Mouse (Mus musculus) c-Kit-positive CD71-positive TER-119-positive erythroid progenitor cells, embryonic 14.5 days (primary cell): ENCODE measurements around the gene Fubp1.

Experiments
- DNase-seq: peaks from one replicate; pipeline ENCODE4 v3.0.0-alpha.2; 2013; ENCODE audit warnings: low spot score

Gene Fubp1

DNA sequence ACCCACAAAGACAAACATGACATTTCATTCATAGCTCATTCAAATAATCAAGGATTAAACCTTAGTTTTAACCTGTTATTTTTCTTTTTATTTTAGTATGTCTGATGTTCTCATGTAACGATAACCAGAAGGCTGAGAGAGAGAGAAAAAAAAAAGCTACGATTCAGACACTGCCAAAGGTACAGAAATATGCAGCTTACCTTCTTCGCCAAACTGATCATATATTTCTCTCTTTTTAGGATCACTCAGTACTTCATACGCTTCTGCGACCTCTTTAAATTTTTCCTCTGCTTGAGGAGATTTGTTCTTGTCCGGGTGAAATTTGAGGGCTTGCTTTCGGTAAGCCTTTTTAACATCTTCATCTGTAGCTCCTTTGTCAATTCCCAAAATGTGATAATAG, 17.0 kb upstream of the Fubp1 start:
- no peak for DNase-seq

DNA sequence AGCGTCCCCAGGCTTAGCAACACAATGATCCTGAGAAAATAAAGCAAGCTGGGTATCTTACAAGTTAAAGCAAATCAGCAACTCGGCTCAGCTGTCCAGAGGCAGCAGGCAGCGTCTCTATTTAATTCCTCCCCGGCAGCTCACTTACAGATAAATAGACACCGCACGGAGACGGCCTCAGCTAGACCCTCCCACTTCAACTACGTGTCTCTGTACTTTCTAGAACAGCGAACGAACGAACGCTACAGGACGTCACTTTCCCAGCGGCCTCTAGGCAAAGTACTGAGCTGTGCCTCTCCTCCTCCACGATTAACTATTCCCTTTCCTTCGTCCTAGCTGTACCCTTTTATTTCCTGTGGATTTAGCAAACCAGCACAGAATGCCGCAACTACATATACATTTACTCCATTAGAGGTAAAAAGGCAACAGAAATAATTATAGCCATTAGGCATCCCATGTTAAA, 16.6 kb upstream of the Fubp1 start:
- peak; percentile 94 for DNase-seq

- peak; percentile 76 for DNase-seq
Measured at GRCm38 (mm10) chr3:152197246-152197645, 13.0 kb upstream of the Fubp1 start.

GRCm38 (mm10) chr3:152199125-152199524, 11.1 kb upstream of the Fubp1 start:
- DNase-seq: no peak

DNA sequence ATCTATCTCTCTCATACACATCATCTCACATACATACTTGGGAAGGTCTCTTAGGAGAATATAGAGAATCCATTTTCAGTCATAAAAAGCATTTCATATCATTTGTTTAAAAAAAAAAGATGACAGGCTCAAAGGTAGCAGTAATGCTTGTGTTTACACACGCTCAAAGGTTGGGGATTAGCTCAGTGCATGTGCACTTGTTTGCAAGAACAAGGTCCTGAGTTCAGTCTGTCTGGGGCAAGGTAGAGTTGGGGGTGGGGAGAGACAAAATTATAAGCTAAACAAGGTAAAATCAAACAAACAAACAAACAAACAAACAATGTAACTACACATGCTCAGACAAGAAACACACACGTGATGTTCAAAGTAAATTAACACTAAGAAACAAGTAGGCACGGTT, 9.0 kb upstream of the Fubp1 start:
- no peak for DNase-seq

DNA sequence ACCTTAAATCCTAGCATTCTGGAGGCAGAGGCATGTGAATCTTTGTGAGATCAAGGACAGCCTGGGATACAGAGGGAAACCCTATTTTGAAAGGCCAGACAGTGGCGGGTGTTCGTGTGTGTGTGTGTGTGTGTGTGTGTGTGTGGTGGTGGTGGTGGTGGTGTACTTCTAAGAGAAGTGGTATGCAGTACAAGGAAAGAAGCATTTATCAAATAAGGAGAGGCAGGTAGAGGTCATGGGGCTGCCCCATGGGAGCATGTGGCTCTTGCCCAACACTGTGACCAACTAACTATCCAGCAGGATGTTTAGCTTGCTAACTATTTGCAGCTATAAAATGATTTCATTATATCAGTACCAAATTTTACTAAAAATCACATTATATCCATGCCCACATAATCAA, 8.6 kb upstream of the Fubp1 start:
- DNase-seq: no peak

GRCm38 (mm10) chr3:152202942-152203341, 7.3 kb upstream of the Fubp1 start:
- DNase-seq: no peak

- DNase-seq: no peak
Measured at GRCm38 (mm10) chr3:152203411-152203810, 6.8 kb upstream of the Fubp1 start.

- no peak for DNase-seq
Measured at GRCm38 (mm10) chr3:152203996-152204395, 6.2 kb upstream of the Fubp1 start.

GRCm38 (mm10) chr3:152204577-152204976, 5.6 kb upstream of the Fubp1 start:
- no peak for DNase-seq

GRCm38 (mm10) chr3:152207156-152207555, 3.1 kb upstream of the Fubp1 start:
- DNase-seq: no peak

- DNase-seq: no peak
Measured at GRCm38 (mm10) chr3:152208096-152208885, 1.9 kb upstream of the Fubp1 start.

- peak; percentile 56 for DNase-seq
Measured at GRCm38 (mm10) chr3:152209177-152209966, 850 bp upstream of the Fubp1 start.

DNA sequence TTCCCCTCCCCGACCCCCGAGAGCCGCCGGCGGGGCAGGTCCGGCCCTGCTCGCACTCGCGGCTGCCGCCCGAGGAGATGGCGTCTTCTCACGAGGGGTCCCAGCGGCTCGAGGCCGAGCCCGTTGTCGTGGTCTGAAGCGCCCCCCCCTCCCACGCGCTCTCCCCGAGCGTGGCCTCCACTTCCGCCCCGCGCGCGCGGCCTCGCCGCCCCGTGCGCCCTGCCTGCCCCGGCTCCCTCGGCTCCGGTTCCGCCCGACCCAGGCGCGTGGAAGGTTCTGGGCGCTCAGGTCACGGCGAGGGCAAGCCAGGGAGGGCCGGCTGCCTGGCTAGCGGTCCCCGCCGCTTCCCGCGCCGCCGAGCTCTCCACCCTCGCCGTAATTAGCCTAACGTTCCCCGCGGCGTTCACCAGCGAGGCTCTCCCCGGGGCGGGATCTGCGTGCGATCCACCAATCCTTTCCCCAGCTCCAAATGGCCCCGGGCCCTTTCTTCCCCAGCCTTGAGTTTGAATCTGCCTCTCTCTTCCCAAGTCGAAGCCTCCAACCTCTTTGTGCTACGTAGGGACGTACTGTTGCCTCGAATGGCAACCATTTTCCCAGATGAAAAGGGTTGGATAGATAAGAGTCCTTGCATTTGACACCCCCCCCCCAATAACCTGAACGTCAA, 638 bp downstream of the Fubp1 start:
- DNase-seq: peak; percentile 52

- DNase-seq: no peak
Measured at GRCm38 (mm10) chr3:152211731-152212279, 1.6 kb downstream of the Fubp1 start.

DNA sequence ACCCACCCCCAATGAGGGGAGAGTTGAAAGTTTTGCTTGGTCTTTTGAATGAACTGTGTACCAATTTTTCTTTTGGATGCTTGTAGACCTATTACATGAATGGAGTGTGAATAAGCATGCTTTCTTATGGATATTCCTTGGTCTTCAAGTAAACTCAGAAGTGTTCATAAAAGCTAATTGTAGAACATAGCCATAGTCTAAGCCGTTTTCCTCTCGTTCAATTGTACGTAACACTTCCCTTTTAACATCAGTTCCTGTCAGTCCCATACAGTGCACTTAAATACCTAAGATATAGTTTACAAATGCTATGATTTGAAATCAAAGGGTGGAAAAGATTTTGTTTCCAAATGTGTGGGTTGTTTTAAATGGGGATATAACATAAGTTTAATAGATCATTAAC, 3.2 kb downstream of the Fubp1 start:
- DNase-seq: no peak

DNA sequence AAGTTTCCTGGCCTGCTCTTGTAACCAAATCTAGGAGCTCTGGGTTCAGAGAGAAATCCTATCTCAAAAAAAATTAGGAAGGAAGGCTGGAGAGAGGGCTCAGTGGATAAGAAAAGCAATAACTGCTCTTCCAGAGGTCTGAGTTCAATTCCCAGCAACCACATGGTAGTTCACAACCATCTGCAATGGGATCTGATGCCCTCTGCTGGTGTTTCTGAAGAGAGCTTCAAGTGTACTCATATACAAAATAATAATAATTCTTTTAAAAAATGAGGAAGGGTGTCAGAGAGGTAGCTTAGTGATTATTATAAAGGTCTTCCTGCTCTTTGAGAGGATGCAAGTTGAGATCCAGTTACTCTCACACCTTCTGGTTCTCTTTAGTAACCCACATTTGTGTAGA, 14.7 kb downstream of the Fubp1 start:
- no peak for DNase-seq

DNA sequence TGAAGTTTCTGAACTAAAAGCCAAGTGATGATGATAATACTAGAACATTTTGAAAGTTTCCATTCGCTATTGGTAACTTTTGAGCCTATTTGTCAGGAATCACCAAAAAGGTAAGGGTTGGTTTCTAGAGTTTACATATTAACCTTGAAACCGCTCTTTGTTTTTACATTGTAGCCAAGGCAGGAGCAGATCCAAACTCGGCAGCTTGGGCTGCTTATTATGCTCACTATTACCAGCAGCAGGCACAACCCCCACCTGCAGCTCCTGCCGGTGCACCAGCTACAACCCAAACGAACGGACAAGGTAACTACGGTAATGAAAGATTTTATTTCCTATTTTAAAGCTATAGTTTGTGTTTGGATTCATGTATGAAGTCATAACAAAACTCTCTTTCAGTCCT, 15.7 kb downstream of the Fubp1 start:
- DNase-seq: no peak

DNA sequence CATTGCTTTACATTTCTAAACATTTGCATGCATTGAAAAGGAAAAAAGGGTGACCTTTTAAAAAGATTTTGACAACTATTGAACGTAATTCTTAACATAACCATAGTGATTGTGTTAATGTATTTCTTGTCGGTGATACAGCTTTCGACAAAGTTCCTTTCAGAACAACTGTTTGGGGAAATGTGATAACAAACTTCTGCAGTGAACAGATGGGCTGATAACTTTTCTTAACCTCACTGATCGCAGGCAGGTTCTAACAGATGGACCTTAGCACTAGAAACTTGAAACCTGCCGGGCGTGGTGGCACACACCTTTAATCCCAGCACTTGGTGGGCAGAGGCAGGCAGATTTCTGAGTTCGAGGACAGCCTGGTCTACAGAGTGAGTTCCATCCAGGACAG, 18.6 kb downstream of the Fubp1 start:
- no peak for DNase-seq

DNA sequence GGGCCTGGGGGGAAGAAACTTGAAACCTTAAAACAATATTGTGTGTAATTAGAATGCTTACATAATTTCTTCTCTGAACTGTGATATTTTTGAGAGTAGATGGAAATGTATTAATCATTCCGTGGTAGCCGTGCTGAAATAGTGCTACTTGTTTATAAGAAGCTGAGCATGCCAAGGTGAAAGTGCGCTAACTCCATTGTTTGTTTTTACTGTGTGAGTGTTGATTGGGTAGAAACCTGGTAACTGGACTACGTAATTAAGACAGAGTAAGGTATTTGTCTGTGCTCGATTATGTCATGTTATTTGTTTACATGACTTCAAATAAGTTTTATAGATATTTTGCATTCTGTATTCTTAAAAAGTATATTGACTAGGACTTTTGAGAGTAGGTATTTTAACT, 19.0 kb downstream of the Fubp1 start:
- no peak for DNase-seq

GRCm38 (mm10) chr3:152231333-152232100, 21.3 kb downstream of the Fubp1 start:
- peak; percentile 45 for DNase-seq

DNA sequence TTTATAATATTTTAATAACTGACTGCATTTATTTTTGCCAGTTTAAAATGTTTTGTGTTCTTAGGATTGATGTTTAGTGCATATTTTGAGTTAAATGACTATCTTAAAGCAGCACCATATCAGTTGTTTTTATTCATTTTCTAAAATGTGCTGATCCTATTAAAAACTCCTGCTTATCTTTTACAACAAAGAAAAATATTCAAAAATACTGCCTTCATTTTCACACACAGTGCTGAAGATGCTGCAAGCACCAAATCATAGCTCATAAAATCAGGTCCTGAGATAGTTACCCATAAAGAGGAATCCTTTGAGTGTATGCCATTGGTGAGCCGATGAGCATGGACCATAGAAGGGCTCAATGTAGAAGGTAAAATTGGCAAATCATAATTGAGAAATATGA, 25.0 kb downstream of the Fubp1 start:
- no peak for DNase-seq
